Mouse (Mus musculus): ENCODE results near the gene Rpia. TPM values are rescaled to one million over a fixed set of nuclear protein-coding genes. Genes with fewer than 3 reads are reported as not detected.

Rpia gene
- total RNA-seq (2023), result 36.0 and 47.3 TPM in 2 replicates

GRCm38 (mm10) chr6:70791824-70792535 lies at the start of gene Rpia:
Gene Rpia, minus strand, starts transcription at chr6:70792232.

Other genes starting within 250 kb of the Rpia start
- 71.2 and 92.7 TPM in 2 replicates for gene Eif2ak3, start 52.3 kb upstream of the Rpia start, total RNA-seq (2023)
- gene Tex37, start 126.7 kb upstream of the Rpia start, total RNA-seq (2023), result not detected in 2 replicates
- gene Foxi3, start 164.3 kb upstream of the Rpia start, total RNA-seq (2023), result not detected in 2 replicates